Mouse (Mus musculus) lung, embryonic 15.5 days (tissue): ENCODE measurements at regions not wholly inside any gene's neighbourhood (a gene's known extent, or its start where the extent isn't known, plus 50 kb on each side); places are given as distances from the start of the nearest gene placed in this dataset.

ENCODE experiments used
- ATAC-seq: fragments of 200-750 bp; cut with Nextera tagmentation; 2 replicates; pipeline ENCODE4 v1.8.0; 2017; ENCODE audit warnings: moderate number of reproducible peaks, borderline replicate concordance; ENCODE audit not compliant: low FRiP score, low TSS enrichment; ENCODE audit errors: extremely low read depth
- H3K27ac ChIP-seq: fragments of 300-500 bp; sonication (generic); 2 replicates; pipeline ENCODE4 v1.5.1; 2015; ENCODE audit warnings: moderate library complexity, mild to moderate bottlenecking, inconsistent platforms
- H3K27me3 ChIP-seq: fragments of 300-500 bp; sonication (generic); 2 replicates; pipeline ENCODE4 v1.6.1; 2015; ENCODE audit warnings: inconsistent platforms
- H3K36me3 ChIP-seq: fragments of 300-500 bp; sonication (generic); 2 replicates; pipeline ENCODE4 v1.6.1; 2015; ENCODE audit warnings: inconsistent platforms
- H3K4me1 ChIP-seq: fragments of 300-500 bp; sonication (generic); 2 replicates; pipeline ENCODE4 v1.6.1; 2015; ENCODE audit warnings: inconsistent platforms
- H3K4me2 ChIP-seq: fragments of 300-500 bp; sonication (generic); 2 replicates; pipeline ENCODE4 v1.6.1; 2015; ENCODE audit warnings: inconsistent platforms, mild to moderate bottlenecking, moderate library complexity
- H3K4me3 ChIP-seq: fragments of 300-500 bp; sonication (generic); 2 replicates; pipeline ENCODE4 v1.5.1; 2015; ENCODE audit warnings: mild to moderate bottlenecking, inconsistent platforms
- H3K9ac ChIP-seq: fragments of 300-500 bp; sonication (generic); 2 replicates; pipeline ENCODE4 v1.6.1; 2015; ENCODE audit warnings: inconsistent platforms
- H3K9me3 ChIP-seq: fragments of 300-500 bp; sonication (generic); 2 replicates; pipeline ENCODE4 v1.6.1; 2016; ENCODE audit warnings: inconsistent platforms
- WGBS: fragments of 180-500 bp; shearing (Covaris S2); methylation state at CpG from one replicate; pipeline ENCODE4 v1.1.7; 2015; 5-methylcytosine and 5-hydroxymethylcytosine counted together

DNA sequence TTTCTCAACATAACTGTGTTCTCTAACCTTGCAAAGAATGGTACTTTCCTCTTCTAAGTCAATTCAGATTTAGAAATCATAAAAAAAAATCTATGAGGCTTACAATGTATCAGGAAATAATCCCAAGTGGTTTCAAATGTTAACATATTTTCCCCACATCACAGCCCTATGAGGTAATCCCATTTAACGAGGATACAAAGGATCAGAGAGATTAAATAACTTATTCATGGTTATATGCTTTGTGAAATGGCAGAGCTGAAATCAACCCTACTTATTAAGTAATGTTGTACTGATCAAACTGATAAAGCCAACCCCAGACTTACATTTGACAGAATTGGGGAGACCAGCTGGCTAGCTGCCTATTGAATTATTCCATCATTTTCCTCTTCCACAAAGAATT is 614.4 kb downstream of the Ntrk3 start:
- no peaks in the 10 kb centered on the region for H3K36me3 ChIP-seq
- no peak overlapping the region for H3K27ac ChIP-seq
- H3K4me2 ChIP-seq: no peak overlapping the region
- no peaks in the 10 kb centered on the region for H3K4me1 ChIP-seq
- 67% methylated on average over 1 of the region's 1 CpGs for WGBS
- no peaks in the 10 kb centered on the region for H3K27me3 ChIP-seq
- no peaks in the 10 kb centered on the region for H3K9me3 ChIP-seq
- H3K4me3 ChIP-seq: no peak overlapping the region
- no peak overlapping the region for H3K9ac ChIP-seq
- no peak for ATAC-seq

DNA sequence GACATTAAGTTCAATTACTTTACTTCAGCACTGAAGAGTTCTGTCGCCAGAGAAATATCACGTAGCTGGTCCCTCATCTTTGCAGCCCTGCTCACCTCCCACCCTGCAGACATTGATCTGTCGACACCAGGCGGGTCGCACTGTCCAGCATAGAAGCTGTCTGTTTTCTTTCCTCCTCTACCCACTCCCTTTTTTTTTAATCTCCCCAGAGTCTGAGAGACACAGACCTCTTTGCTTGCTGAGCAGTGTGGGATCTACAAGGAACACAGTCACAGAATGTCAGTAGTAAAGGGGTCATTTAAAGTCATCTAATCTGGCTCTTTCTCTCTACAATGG is 616.7 kb downstream of the Ntrk3 start:
- no peak for ATAC-seq
- Histone ChIP-seq H3K36me3 (no peaks in the 10 kb centered on the region), H3K4me1 (no peaks in the 10 kb centered on the region), H3K27ac (no peak overlapping the region), H3K27me3 (no peaks in the 10 kb centered on the region), H3K9me3 (no peaks in the 10 kb centered on the region), H3K4me2 (no peak overlapping the region), H3K9ac (no peak overlapping the region), H3K4me3 (no peak overlapping the region)
- 37% methylated on average over 5 of the region's 5 CpGs for WGBS

DNA sequence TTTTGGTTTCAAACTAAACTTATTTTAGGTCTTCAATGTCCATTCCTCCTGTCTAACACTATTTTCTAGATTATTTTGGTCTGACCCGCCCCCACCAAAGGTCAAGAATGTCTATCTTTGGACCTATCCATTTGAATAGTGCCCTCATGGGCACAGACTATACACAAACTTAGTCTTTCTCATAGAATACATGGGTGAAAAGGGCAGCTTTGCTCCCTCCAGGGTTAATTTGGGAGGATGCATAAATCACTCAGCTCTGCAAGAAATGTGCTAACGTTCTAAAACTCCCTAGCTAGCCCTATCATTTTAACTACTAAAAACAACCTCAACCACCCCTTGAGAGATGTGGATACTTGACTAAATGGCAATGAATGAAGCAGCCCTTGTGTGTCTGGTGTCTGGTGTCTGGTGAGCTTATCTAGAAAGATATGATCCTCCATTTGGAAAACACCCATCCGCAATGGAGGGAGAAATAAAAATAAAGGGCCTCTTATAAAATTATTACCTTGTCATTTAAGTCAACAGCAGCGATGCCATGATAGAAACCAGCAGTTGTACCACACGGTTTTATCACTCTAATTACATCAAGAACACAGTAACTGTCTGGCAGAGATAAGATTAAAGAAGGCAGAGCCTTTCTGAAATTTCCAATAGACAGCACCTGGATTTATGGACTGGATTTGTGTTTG is 617.2 kb downstream of the Ntrk3 start:
- no peak overlapping the region for H3K27ac ChIP-seq
- H3K4me1 ChIP-seq: no peaks in the 10 kb centered on the region
- ATAC-seq: no peak
- WGBS: 38% methylated on average over 5 of the region's 5 CpGs
- H3K4me3 ChIP-seq: no peak overlapping the region
- no peak overlapping the region for H3K9ac ChIP-seq
- H3K4me2 ChIP-seq: no peak overlapping the region
- H3K27me3 ChIP-seq: no peaks in the 10 kb centered on the region
- no peaks in the 10 kb centered on the region for H3K36me3 ChIP-seq
- no peaks in the 10 kb centered on the region for H3K9me3 ChIP-seq

DNA sequence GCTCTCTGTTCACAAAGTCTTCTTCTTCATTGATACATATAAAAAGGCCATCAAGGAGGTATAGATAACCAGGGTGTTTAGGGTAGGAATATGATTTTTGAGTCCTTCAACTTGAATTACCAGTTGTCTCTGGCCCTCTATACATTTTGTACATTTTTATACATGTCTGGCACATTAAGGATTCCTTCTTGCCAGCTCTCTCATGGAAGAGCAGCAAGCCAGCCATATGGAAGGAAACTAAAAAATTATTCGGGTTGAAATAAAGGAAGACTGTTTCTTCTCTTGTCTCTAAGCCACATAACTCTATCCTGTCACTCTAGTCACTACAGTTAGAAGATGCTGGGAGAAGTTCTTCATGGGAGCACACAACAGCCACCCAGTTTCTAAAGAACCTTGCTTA is 618.0 kb downstream of the Ntrk3 start:
- H3K27ac ChIP-seq: no peak overlapping the region
- no peak overlapping the region for H3K4me2 ChIP-seq
- 51% methylated on average over 1 of the region's 1 CpGs for WGBS
- H3K4me3 ChIP-seq: no peak overlapping the region
- no peaks in the 10 kb centered on the region for H3K36me3 ChIP-seq
- no peaks in the 10 kb centered on the region for H3K4me1 ChIP-seq
- no peak for ATAC-seq
- H3K9ac ChIP-seq: no peak overlapping the region
- H3K9me3 ChIP-seq: no peaks in the 10 kb centered on the region
- no peaks in the 10 kb centered on the region for H3K27me3 ChIP-seq

DNA sequence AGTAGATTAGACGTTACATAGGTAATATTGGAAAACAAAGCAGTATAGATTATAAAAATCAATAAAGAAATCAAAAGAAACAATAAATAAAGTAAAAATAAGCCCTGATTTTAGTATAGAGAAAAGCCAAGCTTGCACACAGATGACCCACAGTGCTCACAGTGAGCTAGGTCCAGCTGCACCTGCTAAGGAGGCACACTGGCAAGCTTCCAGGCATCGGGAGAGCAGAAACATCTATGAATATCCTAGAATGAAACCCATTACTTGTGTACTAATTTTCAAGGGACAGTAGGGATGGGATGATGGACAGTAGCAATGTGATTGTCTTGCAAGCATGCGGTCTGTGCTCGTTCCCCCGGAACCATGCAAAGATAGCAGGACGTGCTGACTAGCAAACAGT is 626.5 kb downstream of the Ntrk3 start:
- ATAC-seq: no peak
- no peaks in the 10 kb centered on the region for H3K4me1 ChIP-seq
- no peak overlapping the region for H3K4me2 ChIP-seq
- no peak overlapping the region for H3K27ac ChIP-seq
- no peak overlapping the region for H3K4me3 ChIP-seq
- H3K27me3 ChIP-seq: no peaks in the 10 kb centered on the region
- no peak overlapping the region for H3K9ac ChIP-seq
- no peaks in the 10 kb centered on the region for H3K36me3 ChIP-seq
- no peaks in the 10 kb centered on the region for H3K9me3 ChIP-seq
- WGBS: 84% methylated on average over 6 of the region's 6 CpGs

DNA sequence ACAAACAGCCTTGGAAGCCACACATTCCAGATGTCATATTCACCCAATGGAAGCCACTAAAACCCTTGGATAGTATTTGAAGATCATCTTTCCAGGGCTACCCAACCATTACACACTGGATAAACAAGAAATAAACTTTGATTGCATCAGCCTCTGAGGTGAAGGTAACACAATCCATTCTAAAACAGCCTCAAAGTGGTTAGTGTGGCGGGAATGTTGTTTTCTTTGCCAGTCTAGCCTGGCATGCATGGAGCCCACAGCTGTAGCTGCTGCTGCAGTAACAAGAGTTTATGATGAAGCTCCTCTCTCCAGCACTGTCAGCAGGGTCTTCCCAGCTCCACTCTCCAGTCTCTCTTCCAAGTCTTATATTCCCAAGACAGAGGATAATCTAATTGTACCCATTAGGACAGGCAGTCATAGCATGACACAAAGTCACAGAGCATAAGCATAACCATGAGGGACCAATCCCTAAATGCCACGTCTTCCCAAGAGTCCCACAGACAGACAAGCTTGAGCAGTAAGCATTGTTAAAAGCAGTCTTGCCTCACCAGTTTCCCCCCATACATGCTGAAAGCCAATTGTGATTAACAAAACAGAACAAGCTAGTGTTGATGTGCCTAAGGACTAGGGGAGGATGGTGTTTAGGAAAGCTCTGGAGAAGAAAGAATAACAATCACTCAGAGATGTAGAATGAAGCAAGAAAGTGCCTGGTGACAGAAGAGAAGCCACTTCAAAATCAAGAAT is 634.1 kb downstream of the Ntrk3 start:
- H3K27me3 ChIP-seq: no peaks in the 10 kb centered on the region
- no peaks in the 10 kb centered on the region for H3K4me1 ChIP-seq
- H3K4me3 ChIP-seq: no peak overlapping the region
- ATAC-seq: no peak
- no peaks in the 10 kb centered on the region for H3K9me3 ChIP-seq
- H3K27ac ChIP-seq: no peak overlapping the region
- H3K4me2 ChIP-seq: no peak overlapping the region
- no peaks in the 10 kb centered on the region for H3K36me3 ChIP-seq
- 57% methylated on average over 2 of the region's 2 CpGs for WGBS
- no peak overlapping the region for H3K9ac ChIP-seq

DNA sequence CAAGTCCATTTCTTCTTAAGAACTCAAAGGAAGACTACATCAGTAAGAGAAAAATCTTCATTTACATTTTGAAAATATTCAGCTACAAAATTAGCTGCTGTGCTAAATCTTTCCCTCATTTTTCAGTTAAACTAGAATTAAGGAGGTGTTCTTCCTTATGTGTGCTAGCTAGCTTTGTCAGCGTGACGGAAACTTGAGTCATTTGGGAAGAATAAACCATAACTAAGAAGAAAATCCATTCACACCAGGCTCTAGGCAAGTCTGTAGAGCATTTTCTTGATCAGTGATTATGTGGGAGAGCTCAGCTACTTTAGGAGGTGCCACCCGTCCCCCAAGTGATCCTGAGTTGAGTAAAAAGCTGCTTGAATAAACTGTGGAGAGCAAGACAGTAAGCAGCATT is 635.4 kb downstream of the Ntrk3 start:
- Histone ChIP-seq H3K4me1 (no peaks in the 10 kb centered on the region), H3K9ac (no peak overlapping the region), H3K27me3 (no peaks in the 10 kb centered on the region), H3K27ac (no peak overlapping the region), H3K36me3 (no peaks in the 10 kb centered on the region), H3K9me3 (no peaks in the 10 kb centered on the region), H3K4me3 (no peak overlapping the region), H3K4me2 (no peak overlapping the region)
- WGBS: 77% methylated on average over 3 of the region's 3 CpGs
- no peak for ATAC-seq

DNA sequence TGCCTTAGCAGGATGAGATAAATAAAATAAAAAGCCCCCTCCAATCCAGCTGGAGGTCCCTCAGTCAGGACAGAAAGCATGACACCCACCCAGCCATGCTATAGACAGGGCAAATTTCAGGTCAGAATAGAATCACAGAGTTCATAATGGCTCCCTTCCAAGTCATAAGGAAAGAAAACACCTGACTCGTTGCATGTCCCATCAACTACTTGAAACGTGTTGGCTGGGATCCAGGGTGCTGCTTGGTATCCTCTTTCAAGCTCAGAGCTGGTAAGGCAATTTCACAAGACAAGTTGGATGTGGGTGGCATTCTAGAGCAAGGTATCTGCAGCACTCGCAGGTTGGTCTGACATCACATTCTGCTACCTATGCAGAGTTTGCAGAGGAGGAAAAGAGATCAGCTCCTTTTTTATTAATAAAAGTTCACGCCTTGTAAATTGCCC is 651.2 kb downstream of the Ntrk3 start:
- Histone ChIP-seq H3K27me3 (no peaks in the 10 kb centered on the region), H3K36me3 (no peaks in the 10 kb centered on the region), H3K9me3 (no peaks in the 10 kb centered on the region), H3K9ac (no peak overlapping the region), H3K4me3 (no peak overlapping the region), H3K27ac (peak overlapping the region; percentile 26; the same call in 1 of the 2 replicates), H3K4me1 (peaks cover 16% of the 10 kb centered on the region), H3K4me2 (peak overlapping the region; percentile 35)
- peak; percentile 64; the same call in 1 of the 2 replicates for ATAC-seq
- 25% methylated on average over 4 of the region's 4 CpGs for WGBS

DNA sequence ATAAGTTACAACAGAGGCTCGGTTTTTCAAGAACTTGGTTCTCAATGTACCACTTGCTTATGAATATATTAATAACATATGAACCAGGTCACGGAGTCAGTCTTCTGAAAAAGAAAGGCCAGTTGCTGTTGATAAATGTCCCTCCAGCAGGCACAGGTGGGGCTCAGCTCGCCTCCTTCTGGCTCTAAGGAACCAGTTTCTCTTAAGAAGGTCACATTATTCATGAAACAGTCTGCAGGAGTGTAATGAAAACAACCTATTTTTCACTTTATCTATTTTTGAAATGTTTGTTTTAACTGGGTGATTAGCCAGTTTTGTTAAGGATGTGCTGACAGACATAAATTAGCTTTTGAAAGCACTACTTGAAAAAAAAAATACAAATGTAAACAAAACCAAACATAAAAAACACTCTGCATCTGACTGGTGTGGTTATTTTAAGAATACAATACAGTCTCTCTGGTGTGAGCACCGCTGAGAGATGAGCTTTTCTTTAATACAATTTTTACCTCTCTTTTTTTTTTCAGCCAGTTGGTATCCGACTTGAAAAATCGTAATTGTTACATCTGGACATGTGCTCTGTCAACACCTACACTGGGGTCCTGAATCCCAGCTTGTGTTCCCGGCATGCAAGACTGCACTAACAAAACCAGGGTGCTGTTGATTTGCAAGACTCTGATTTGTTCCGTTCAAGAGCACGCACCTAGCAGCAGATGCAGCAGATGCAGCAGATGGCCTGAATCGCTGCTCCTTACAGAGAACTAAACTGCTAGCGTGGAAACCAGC is 651.8 kb downstream of the Ntrk3 start:
- peak; percentile 59; the same call in 1 of the 2 replicates for ATAC-seq
- Histone ChIP-seq H3K36me3 (no peaks in the 10 kb centered on the region), H3K4me2 (peak overlapping the region; percentile 35), H3K9me3 (no peaks in the 10 kb centered on the region), H3K9ac (no peak overlapping the region), H3K27ac (peak overlapping the region; percentile 26; the same call in 1 of the 2 replicates), H3K27me3 (no peaks in the 10 kb centered on the region), H3K4me3 (no peak overlapping the region), H3K4me1 (peaks cover 16% of the 10 kb centered on the region)
- 20% methylated on average over 11 of the region's 11 CpGs for WGBS

DNA sequence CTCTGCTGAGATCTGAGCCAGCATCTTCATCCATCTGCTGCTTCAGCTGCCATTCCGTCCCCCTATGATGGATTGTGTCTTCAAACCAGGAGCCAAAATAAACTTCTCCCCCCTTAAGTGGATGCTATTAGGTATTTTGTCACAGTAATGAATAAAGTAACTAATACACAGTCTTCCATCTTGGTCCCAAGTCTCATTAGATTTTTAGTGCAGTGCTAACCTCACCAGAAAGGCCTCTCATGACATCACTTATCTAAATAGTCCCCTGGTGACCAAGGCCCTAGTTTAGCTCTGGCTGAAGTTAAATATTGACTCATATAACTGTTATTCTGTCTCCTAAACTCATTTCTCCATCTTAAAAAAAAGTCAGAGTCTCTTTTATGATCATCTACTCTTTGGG is 658.1 kb downstream of the Ntrk3 start:
- no peak overlapping the region for H3K9ac ChIP-seq
- H3K4me3 ChIP-seq: no peak overlapping the region
- H3K27ac ChIP-seq: no peak overlapping the region
- WGBS: 31% methylated on average over 1 of the region's 1 CpGs
- ATAC-seq: no peak
- H3K36me3 ChIP-seq: no peaks in the 10 kb centered on the region
- H3K4me1 ChIP-seq: 0 out of 2 replicates have a peak, but pooled peaks cover 2% of the 10 kb centered on the region
- no peak overlapping the region for H3K4me2 ChIP-seq
- H3K9me3 ChIP-seq: no peaks in the 10 kb centered on the region
- no peaks in the 10 kb centered on the region for H3K27me3 ChIP-seq

DNA sequence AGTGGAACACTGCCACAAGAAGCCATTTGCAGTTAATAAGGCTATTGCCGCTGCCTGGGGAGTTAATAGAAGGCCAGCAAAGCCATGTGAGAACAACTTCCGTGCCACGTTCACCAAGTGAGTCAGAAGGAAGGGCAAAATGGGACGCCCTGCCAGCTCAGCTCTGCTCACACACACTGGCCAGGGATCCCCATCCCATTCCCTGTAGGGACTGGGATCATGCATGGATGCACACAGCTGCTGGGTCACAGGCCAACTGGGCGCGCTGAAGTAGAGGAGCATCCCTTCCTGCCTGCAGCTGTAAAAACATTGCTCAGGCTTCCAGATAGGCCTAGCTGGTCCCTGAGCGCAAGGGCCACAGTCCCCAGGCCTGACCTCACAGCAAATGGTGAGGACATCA is 666.7 kb downstream of the Ntrk3 start:
- no peak for ATAC-seq
- Histone ChIP-seq H3K4me2 (no peak overlapping the region), H3K4me1 (no peaks in the 10 kb centered on the region), H3K4me3 (no peak overlapping the region), H3K36me3 (no peaks in the 10 kb centered on the region), H3K9me3 (no peaks in the 10 kb centered on the region), H3K9ac (no peak overlapping the region), H3K27me3 (no peaks in the 10 kb centered on the region), H3K27ac (no peak overlapping the region)
- WGBS: 62% methylated on average over 7 of the region's 7 CpGs

DNA sequence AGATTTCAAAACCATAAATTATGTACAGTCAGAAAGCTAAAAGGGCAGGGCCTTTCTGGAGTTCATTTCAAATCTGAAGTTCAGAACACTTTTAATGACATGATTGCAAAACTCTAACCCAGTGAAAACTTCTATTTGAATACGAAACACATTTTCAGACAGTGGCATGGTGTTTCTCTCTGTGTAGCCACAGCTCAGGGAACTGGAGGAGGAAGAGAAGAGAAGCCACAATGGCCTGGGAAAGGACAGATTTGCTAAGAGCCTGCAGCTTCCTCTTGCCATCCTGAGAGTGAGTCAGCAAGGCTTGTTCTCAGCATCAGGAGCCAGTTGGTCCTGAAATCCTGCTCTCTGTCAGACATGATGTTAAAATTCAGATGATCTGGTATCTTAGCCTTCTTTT is 676.2 kb downstream of the Ntrk3 start:
- H3K4me3 ChIP-seq: no peak overlapping the region
- no peaks in the 10 kb centered on the region for H3K9me3 ChIP-seq
- ATAC-seq: no peak
- no peaks in the 10 kb centered on the region for H3K4me1 ChIP-seq
- H3K27me3 ChIP-seq: no peaks in the 10 kb centered on the region
- no peak overlapping the region for H3K9ac ChIP-seq
- no peak overlapping the region for H3K4me2 ChIP-seq
- no peaks in the 10 kb centered on the region for H3K36me3 ChIP-seq
- no peak overlapping the region for H3K27ac ChIP-seq
- 64% methylated on average over 1 of the region's 1 CpGs for WGBS
